ENCODE assay signal across 26 mouse cellular contexts in genomic region chr12:40154188-40154587, GRCm38 (mm10). TPM values are rescaled to one million over a fixed set of nuclear protein-coding genes. Genes with fewer than 3 reads are reported as not detected.
"Had no signal": no experiment of that assay in that cellular context is flagged by ENCODE, and none has a peak within 500 bp of the region (broad histone marks: within the 10 kb centered on the region; RNA-seq: fewer than 3 reads in every experiment).

No protein-coding gene starts in this region.

- H3K36me3 ChIP-seq: limb, embryonic 10.5 days; limb, embryonic 13.5 days; liver, embryonic 12.5 days; liver, embryonic 15.5 days; lung, embryonic 15.5 days; midbrain, embryonic 10.5 days; midbrain, embryonic 13.5 days had no signal

- H3K9ac ChIP-seq: limb, embryonic 13.5 days; liver, embryonic 12.5 days; liver, embryonic 15.5 days; lung, embryonic 15.5 days; midbrain, embryonic 13.5 days had no signal

- ATAC-seq: liver, embryonic 12.5 days; midbrain, embryonic 13.5 days; midbrain, embryonic 16.5 days had no signal

- DNase-seq: kidney, adult 9 months; kidney, postnatal 25 days; layer of hippocampus, adult 9-11 months; liver; lung, adult 18-20 months; lung, postnatal 10 days; lung, postnatal 4 days; thymus, adult 2 months; thymus, postnatal 14 days; thymus, postnatal 4 days had no signal

- H3K9me3 ChIP-seq: limb, embryonic 10.5 days; limb, embryonic 13.5 days; liver, embryonic 12.5 days; liver, embryonic 15.5 days; lung, embryonic 15.5 days; midbrain, embryonic 10.5 days; midbrain, embryonic 13.5 days had no signal

- H3K27ac ChIP-seq: kidney, postnatal 0 days; layer of hippocampus, adult 2 months; limb, embryonic 10.5 days; limb, embryonic 13.5 days; liver, embryonic 12.5 days; liver, embryonic 15.5 days; lung, embryonic 15.5 days; midbrain, embryonic 10.5 days; midbrain, embryonic 13.5 days; stomach, postnatal 0 days had no signal

- H3K4me2 ChIP-seq: limb, embryonic 13.5 days; liver, embryonic 12.5 days; liver, embryonic 15.5 days; lung, embryonic 15.5 days; midbrain, embryonic 13.5 days had no signal

- H3K27me3 ChIP-seq: limb, embryonic 13.5 days; liver, embryonic 12.5 days; liver, embryonic 15.5 days; lung, embryonic 15.5 days; midbrain, embryonic 13.5 days had no signal

- H3K4me1 ChIP-seq: limb, embryonic 13.5 days; liver, embryonic 12.5 days; liver, embryonic 15.5 days; lung, embryonic 15.5 days; midbrain, embryonic 10.5 days; midbrain, embryonic 13.5 days had no signal

- H3K4me3 ChIP-seq: layer of hippocampus, adult 2 months; limb, embryonic 10.5 days; limb, embryonic 13.5 days; liver, embryonic 12.5 days; liver, embryonic 15.5 days; lung, embryonic 15.5 days; midbrain, embryonic 10.5 days; midbrain, embryonic 13.5 days; myocyte had no signal

RNA-seq across cellular contexts. Expression of gene Scin, which starts 20.2 kb away (rescaled TPM):
- polyA plus RNA-seq: midbrain, embryonic 10.5 days; midbrain, embryonic 13.5 days; midbrain, embryonic 16.5 days; neural tube, embryonic 14.5 days had no signal

RNA-seq across cellular contexts. Expression of gene Lsmem1, which starts 45.1 kb away (rescaled TPM):
- polyA plus RNA-seq: large intestine, adult 2 months; limb, embryonic 10.5 days; liver, embryonic 12.5 days; midbrain, embryonic 10.5 days; midbrain, embryonic 13.5 days; midbrain, embryonic 16.5 days; small intestine, adult 2 months; stomach, embryonic 14.5 days; stomach, postnatal 0 days had no signal
